Mouse (Mus musculus) midbrain, embryonic 10.5 days (tissue): Measurements from ENCODE around the gene Cnih4. TPM values are rescaled to one million over a fixed set of nuclear protein-coding genes. Genes with fewer than 3 reads are reported as not detected.

Source experiments
- DNase-seq: peaks from one replicate; pipeline ENCODE4 v3.0.0-alpha.2; 2017; ENCODE audit warnings: low spot score
- H3K27ac ChIP-seq: fragments of 300-500 bp; sonication (generic); replicated peaks from 2 replicates; pipeline ENCODE4 v1.5.1; 2016; ENCODE audit warnings: mild to moderate bottlenecking
- H3K27me3 ChIP-seq: fragments of 300-500 bp; sonication (generic); 2 replicates; pipeline ENCODE4 v1.6.1; 2016; ENCODE audit warnings: low read depth, mild to moderate bottlenecking; ENCODE audit not compliant: poor library complexity, severe bottlenecking
- H3K36me3 ChIP-seq: fragments of 300-500 bp; sonication (generic); 2 replicates; pipeline ENCODE4 v1.6.1; 2016; ENCODE audit warnings: mild to moderate bottlenecking, moderate library complexity
- H3K4me1 ChIP-seq: fragments of 300-500 bp; sonication (generic); 2 replicates; pipeline ENCODE4 v1.6.1; 2016
- H3K4me3 ChIP-seq: fragments of 300-500 bp; sonication (generic); 2 replicates; pipeline ENCODE4 v1.5.1; 2016; ENCODE audit warnings: mild to moderate bottlenecking, moderate library complexity
- H3K9me3 ChIP-seq: fragments of 300-500 bp; sonication (generic); replicated peaks from 2 replicates; pipeline ENCODE4 v1.6.1; 2016; ENCODE audit warnings: mild to moderate bottlenecking
- WGBS: fragments of 180-500 bp; shearing (Covaris S2); methylation state at CpG from one replicate; pipeline ENCODE4 v1.1.7; 2016; 5-methylcytosine and 5-hydroxymethylcytosine counted together
- polyA plus RNA-seq: library from polyadenylated mRNA; unstranded; fragments of >200 nt; fragmentation: Nextera tagmentation; extraction: Ambion mirVana; gene quantifications from 2 replicates; pipeline ENCODE4 v1.2.1, GENCODE M21; 2016

Cnih4 gene
- polyA plus RNA-seq, 1 experiment from 2014 or later: 133 TPM

- peak overlapping the region; percentile 94 for H3K27ac ChIP-seq
- under 1% methylated on average over 59 of the region's 59 CpGs for WGBS
- no peaks in the 10 kb centered on the region for H3K27me3 ChIP-seq
- H3K4me3 ChIP-seq: peak overlapping the region; percentile 93
- H3K4me1 ChIP-seq: peaks cover 29% of the 10 kb centered on the region
- H3K36me3 ChIP-seq: peaks cover 24% of the 10 kb centered on the region
- H3K9me3 ChIP-seq: no peaks in the 10 kb centered on the region
- DNase-seq: peak; percentile 89
Observed at GRCm38 (mm10) chr1:181150827-181151534, 6.5 kb downstream of the Cnih4 start.

- Histone ChIP-seq H3K27ac (peak overlapping the region; percentile 94), H3K4me1 (peaks cover 24% of the 10 kb centered on the region), H3K36me3 (peaks cover 29% of the 10 kb centered on the region), H3K4me3 (peak overlapping the region; percentile 93), H3K9me3 (no peaks in the 10 kb centered on the region), H3K27me3 (no peaks in the 10 kb centered on the region)
- 50% methylated on average over 5 of the region's 5 CpGs for WGBS
- DNase-seq: no peak
Observed at GRCm38 (mm10) chr1:181151541-181151940, 7.0 kb downstream of the Cnih4 start.

DNA sequence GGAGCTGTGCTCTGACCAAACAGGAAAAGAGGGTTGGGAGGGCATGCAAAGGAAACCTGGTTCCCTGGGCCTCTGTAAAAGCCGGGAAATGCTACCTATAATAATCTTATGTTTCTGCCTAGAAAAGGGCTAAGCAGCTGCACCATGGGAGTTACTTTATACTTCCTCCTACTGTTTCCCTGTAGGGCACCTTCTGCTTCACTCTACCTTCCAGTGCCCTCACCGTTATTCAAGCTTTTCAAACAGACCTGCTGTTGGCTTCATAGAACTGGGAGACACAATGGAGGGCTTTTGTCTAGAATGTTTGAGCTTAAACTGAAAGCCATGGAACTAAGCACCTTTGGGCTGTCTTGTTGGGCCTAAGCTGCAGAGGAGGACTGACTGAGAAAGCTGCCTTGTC lies 23.3 kb downstream of the Cnih4 start:
- no peaks in the 10 kb centered on the region for H3K9me3 ChIP-seq
- no peaks in the 10 kb centered on the region for H3K27me3 ChIP-seq
- H3K4me1 ChIP-seq: no peaks in the 10 kb centered on the region
- no peak overlapping the region for H3K4me3 ChIP-seq
- no peak for DNase-seq
- H3K27ac ChIP-seq: no peak overlapping the region
- WGBS: 85% methylated on average over 2 of the region's 2 CpGs
- H3K36me3 ChIP-seq: peaks cover 98% of the 10 kb centered on the region

DNA sequence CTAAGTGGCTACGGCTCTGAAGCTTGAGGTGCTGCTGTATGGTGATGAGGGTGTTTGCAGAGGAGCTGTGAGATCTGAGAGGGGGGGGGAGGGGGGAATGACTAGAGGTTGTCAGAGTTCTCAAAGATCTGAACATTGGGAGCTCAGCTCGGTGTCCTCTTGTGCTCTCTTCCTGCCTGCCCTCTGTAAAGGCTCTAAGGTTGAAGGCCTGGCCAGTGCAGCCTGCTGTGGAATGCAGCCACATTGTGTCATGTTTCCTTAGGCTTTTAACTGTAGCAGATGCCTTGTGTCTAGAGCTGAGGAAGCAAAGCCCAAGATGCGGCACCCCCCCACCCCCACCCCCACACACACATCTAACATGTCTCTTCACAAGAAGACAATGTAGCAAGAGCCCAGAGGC lies 23.9 kb downstream of the Cnih4 start:
- Histone ChIP-seq H3K9me3 (no peaks in the 10 kb centered on the region), H3K27ac (no peak overlapping the region), H3K4me1 (no peaks in the 10 kb centered on the region), H3K4me3 (no peak overlapping the region), H3K36me3 (peaks cover 96% of the 10 kb centered on the region), H3K27me3 (no peaks in the 10 kb centered on the region)
- no peak for DNase-seq
- WGBS: 86% methylated on average over 3 of the region's 3 CpGs

- H3K4me3 ChIP-seq: no peak overlapping the region
- no peak for DNase-seq
- no peaks in the 10 kb centered on the region for H3K9me3 ChIP-seq
- H3K27me3 ChIP-seq: no peaks in the 10 kb centered on the region
- peaks cover 89% of the 10 kb centered on the region for H3K36me3 ChIP-seq
- H3K4me1 ChIP-seq: no peaks in the 10 kb centered on the region
- H3K27ac ChIP-seq: no peak overlapping the region
- WGBS: 86% methylated on average over 8 of the region's 8 CpGs
Observed at GRCm38 (mm10) chr1:181170210-181170609, 25.7 kb downstream of the Cnih4 start.

GRCm38 (mm10) chr1:181188925-181189324 lies 44.4 kb downstream of the Cnih4 start:
- whole genome bisulfite sequencing: 97% methylated on average over 4 of the region's 4 CpGs
- Histone ChIP-seq H3K4me1 (no peaks in the 10 kb centered on the region), H3K27ac (no peak overlapping the region), H3K4me3 (no peak overlapping the region), H3K9me3 (no peaks in the 10 kb centered on the region), H3K36me3 (peaks cover 99% of the 10 kb centered on the region), H3K27me3 (no peaks in the 10 kb centered on the region)
- no peak for DNase-seq

GRCm38 (mm10) chr1:181199446-181199845 lies 55.0 kb downstream of the Cnih4 start:
- Histone ChIP-seq H3K36me3 (peaks cover 96% of the 10 kb centered on the region), H3K27me3 (no peaks in the 10 kb centered on the region), H3K9me3 (no peaks in the 10 kb centered on the region), H3K27ac (no peak overlapping the region), H3K4me3 (no peak overlapping the region), H3K4me1 (no peaks in the 10 kb centered on the region)
- WGBS: 94% methylated on average over 4 of the region's 4 CpGs
- no peak for DNase-seq

- Histone ChIP-seq H3K27ac (no peak overlapping the region), H3K4me1 (peaks cover 30% of the 10 kb centered on the region), H3K9me3 (no peaks in the 10 kb centered on the region), H3K36me3 (peaks cover 38% of the 10 kb centered on the region), H3K4me3 (peak overlapping the region; percentile 75), H3K27me3 (no peaks in the 10 kb centered on the region)
- no peak for DNase-seq
- WGBS: 25% methylated on average over 4 of the region's 4 CpGs
Observed at GRCm38 (mm10) chr1:181210147-181210546, 65.7 kb downstream of the Cnih4 start.

GRCm38 (mm10) chr1:181210601-181211402 lies 66.3 kb downstream of the Cnih4 start:
- no peaks in the 10 kb centered on the region for H3K27me3 ChIP-seq
- H3K4me3 ChIP-seq: peak overlapping the region; percentile 75
- H3K4me1 ChIP-seq: peaks cover 30% of the 10 kb centered on the region
- H3K27ac ChIP-seq: peak overlapping the region; percentile 98
- H3K9me3 ChIP-seq: no peaks in the 10 kb centered on the region
- under 1% methylated on average over 53 of the region's 56 CpGs for whole genome bisulfite sequencing
- peak; percentile 56 for DNase-seq
- peaks cover 32% of the 10 kb centered on the region for H3K36me3 ChIP-seq

GRCm38 (mm10) chr1:181211403-181211919 lies 67.0 kb downstream of the Cnih4 start:
- Histone ChIP-seq H3K27me3 (no peaks in the 10 kb centered on the region), H3K36me3 (peaks cover 25% of the 10 kb centered on the region), H3K27ac (peak overlapping the region; percentile 98), H3K9me3 (no peaks in the 10 kb centered on the region), H3K4me3 (peak overlapping the region; percentile 75), H3K4me1 (peaks cover 33% of the 10 kb centered on the region)
- 2% methylated on average over 35 of the region's 72 CpGs for WGBS
- no peak for DNase-seq

DNA sequence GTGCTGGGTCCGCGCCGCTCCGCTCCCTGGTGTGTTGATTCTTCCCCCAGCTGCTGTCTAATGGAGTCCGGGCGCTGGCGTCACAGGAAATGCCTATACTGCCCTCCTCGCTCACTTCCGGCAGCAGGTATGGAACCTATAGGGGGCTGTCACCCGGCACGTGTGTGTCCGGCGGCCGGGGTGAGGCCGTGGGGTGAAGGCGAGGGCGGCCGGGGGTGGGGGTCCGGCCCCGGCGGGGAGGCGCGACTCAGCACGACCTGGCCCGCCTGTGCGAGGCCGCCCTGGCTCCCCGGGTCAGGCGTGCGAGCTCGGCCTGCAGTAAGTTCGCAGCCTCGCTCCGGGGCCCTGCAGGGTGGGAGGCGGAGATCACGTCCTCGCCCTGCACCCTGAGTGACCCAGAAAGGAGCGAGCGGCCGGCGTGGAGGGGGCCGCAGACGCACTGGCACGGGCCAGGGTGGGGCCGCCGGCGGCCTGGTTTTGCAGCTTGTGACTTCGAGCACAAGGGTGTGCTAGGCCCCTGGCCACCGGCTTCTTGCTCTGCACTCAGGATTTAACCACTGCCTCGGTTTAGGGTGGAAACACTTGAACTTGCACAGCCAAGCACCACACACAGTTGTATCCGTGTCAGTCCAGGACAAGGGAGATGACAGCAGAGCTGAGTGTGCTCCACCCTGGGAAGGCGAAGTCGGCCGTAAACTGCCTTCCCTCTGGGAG lies 67.6 kb downstream of the Cnih4 start, which contains the start of gene Wdr26:
Wdr26 (minus strand) TSS at position 82 of the 714 bp plus-strand sequence.
- DNase-seq: peak; percentile 91
- WGBS: 1% methylated on average over 53 of the region's 54 CpGs
- H3K4me1 ChIP-seq: peaks cover 37% of the 10 kb centered on the region
- H3K9me3 ChIP-seq: no peaks in the 10 kb centered on the region
- no peaks in the 10 kb centered on the region for H3K27me3 ChIP-seq
- peak within 1 kb of the TSS; percentile 75 for H3K4me3 ChIP-seq
- H3K36me3 ChIP-seq: peaks cover 19% of the 10 kb centered on the region
- peak within 1 kb of the TSS; percentile 98 for H3K27ac ChIP-seq

GRCm38 (mm10) chr1:181214296-181215035 lies 70.0 kb downstream of the Cnih4 start:
- H3K9me3 ChIP-seq: no peaks in the 10 kb centered on the region
- no peak overlapping the region for H3K4me3 ChIP-seq
- H3K27ac ChIP-seq: no peak overlapping the region
- no peaks in the 10 kb centered on the region for H3K27me3 ChIP-seq
- no peak for DNase-seq
- 84% methylated on average over 8 of the region's 8 CpGs for WGBS
- H3K4me1 ChIP-seq: peaks cover 31% of the 10 kb centered on the region
- no peaks in the 10 kb centered on the region for H3K36me3 ChIP-seq
